Mouse (Mus musculus) kidney, postnatal 4 days (tissue): ENCODE results near the gene Mis18a.

Experiments
- DNase-seq, 2 experiments: peaks; one replicate each; pipeline ENCODE4 v3.0.0; 2021; ENCODE audit warnings: mixed read lengths in 2 of 2

The Mis18a gene

GRCm38 (mm10) chr16:90727233-90728115 is at the start of gene Mis18a:
Mis18a (minus strand) TSS chr16:90727404.
- DNase-seq, result peak; percentile 96 to 97

GRCm38 (mm10) chr16:90775946-90776520 is 48.8 kb upstream of the Mis18a start:
- DNase-seq, result no peak

GRCm38 (mm10) chr16:90774646-90775045 is 47.4 kb upstream of the Mis18a start:
- no peak for DNase-seq

GRCm38 (mm10) chr16:90774216-90774615 is 47.0 kb upstream of the Mis18a start:
- DNase-seq, result no peak

GRCm38 (mm10) chr16:90766919-90767454 is 39.8 kb upstream of the Mis18a start:
- no peak for DNase-seq

- no peak for DNase-seq
These were observed 38.1 kb upstream of the Mis18a start for GRCm38 (mm10) chr16:90765195-90765877.

- DNase-seq, result no peak
These were observed 33.3 kb upstream of the Mis18a start for GRCm38 (mm10) chr16:90760515-90760914.

- DNase-seq, result no peak
These were observed 32.1 kb upstream of the Mis18a start for GRCm38 (mm10) chr16:90759335-90759734.

GRCm38 (mm10) chr16:90753386-90753941 is 26.3 kb upstream of the Mis18a start:
- no peak for DNase-seq

GRCm38 (mm10) chr16:90748169-90748568 is 21.0 kb upstream of the Mis18a start:
- DNase-seq, result no peak

- no peak for DNase-seq
These were observed 19.9 kb upstream of the Mis18a start for GRCm38 (mm10) chr16:90747143-90747542.

- DNase-seq, result peak in 1 of 2 experiments; percentile 10
These were observed 11.1 kb upstream of the Mis18a start, which contains the start of gene Mrap for GRCm38 (mm10) chr16:90738092-90738956. Mrap (plus strand) TSS chr16:90738207.

GRCm38 (mm10) chr16:90736672-90737270 is 9.6 kb upstream of the Mis18a start:
- peak in 1 of 2 experiments; percentile 19 for DNase-seq

GRCm38 (mm10) chr16:90735611-90736010 is 8.4 kb upstream of the Mis18a start:
- no peak for DNase-seq

- no peak for DNase-seq
These were observed 490 bp downstream of the Mis18a start for GRCm38 (mm10) chr16:90726600-90727227.

- no peak for DNase-seq
These were observed 3.2 kb downstream of the Mis18a start for GRCm38 (mm10) chr16:90724051-90724450.

- DNase-seq, result no peak
These were observed 16.9 kb downstream of the Mis18a start for GRCm38 (mm10) chr16:90710313-90710712.

- DNase-seq, result peak; percentile 31 to 51
These were observed 17.4 kb downstream of the Mis18a start for GRCm38 (mm10) chr16:90709711-90710289.

GRCm38 (mm10) chr16:90706279-90706678 is 20.9 kb downstream of the Mis18a start:
- peak; percentile 32 to 33 for DNase-seq

GRCm38 (mm10) chr16:90704161-90704825 is 22.9 kb downstream of the Mis18a start:
- peak in 1 of 2 experiments; percentile 36 for DNase-seq
